Mouse (Mus musculus) myocyte (in vitro differentiated cells): ENCODE measurements around the gene Top2a.

Experiments used
- E2F4 ChIP-seq: IDR thresholded peaks from one replicate; pipeline ENCODE4 v1.6.1; 2011; ENCODE audit warnings: mild to moderate bottlenecking, control low read depth, moderate library complexity; ENCODE audit not compliant: insufficient read depth
- POLR2A ChIP-seq: IDR thresholded peaks from one replicate; pipeline ENCODE4 v1.6.1; 2011; ENCODE audit warnings: low read depth, mild to moderate bottlenecking, control low read depth, moderate library complexity; ENCODE audit not compliant: insufficient read length
- USF1 ChIP-seq: IDR thresholded peaks from one replicate; pipeline ENCODE4 v1.6.1; 2011; ENCODE audit warnings: low read depth, mild to moderate bottlenecking, control low read depth, moderate library complexity

DNA sequence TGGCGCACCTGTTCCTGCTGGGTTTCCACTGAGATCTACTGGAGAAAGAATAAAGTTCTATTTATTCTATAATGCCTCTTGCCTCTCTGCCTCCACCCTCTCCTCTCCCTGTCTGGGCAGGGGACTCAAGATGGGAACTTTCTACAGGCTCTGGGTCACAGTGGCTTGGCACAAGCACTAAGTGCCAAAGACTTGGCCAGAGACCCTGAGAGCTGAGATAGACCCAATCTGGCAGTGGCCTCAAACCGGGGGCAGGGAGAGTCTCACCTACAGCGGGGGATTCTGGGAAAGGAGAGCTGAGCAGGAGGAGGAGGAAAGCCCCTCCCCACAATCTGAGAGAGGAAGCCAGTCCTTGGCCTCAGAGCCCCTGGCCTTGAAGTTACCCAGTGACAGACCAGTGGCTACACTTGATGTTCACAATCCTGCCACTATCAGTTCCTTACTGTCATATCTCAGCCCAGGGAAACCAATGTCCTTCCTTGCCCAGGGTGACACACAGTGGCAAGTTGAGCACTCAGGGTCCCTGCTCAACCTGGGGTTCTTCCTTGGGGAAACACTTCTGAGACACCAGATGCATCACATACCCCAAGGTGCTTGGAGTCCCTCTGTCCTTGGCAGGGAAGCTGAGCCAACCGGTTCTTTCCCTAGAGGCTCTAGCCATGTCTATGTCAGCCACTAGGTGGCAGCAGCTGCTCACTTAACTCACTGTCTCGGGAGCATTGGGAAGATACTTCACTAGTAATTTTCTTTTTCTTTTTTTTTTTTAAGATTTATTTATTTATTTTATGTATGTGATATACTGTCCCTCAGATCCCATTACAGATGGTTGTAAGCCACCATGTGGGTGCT is 48.9 kb downstream of the Top2a start:
- TF ChIP-seq E2F4 (no peak), USF1 (no peak), POLR2A (no peak)
